Mouse (Mus musculus) heart, postnatal 4 days (tissue): ENCODE results near the gene Padi1. TPM values are rescaled to one million over a fixed set of nuclear protein-coding genes. Genes with fewer than 3 reads are reported as not detected.

Experiments used
- DNase-seq: peaks from one replicate; pipeline ENCODE4 v3.0.0; 2021
- total RNA-seq, 2 experiments: library from RNA; stranded (reverse); gene quantifications; 2 replicates each; pipeline ENCODE4 v1.2.3; 2021

Padi1 gene
- total RNA-seq, 2 experiments from 2014 or later, result not detected

- DNase-seq, result peak; percentile 53
Observed at GRCm38 (mm10) chr4:140779803-140780397, 65.7 kb downstream of the Padi1 start.

- no peak for DNase-seq
Observed at GRCm38 (mm10) chr4:140776623-140777022, 69.0 kb downstream of the Padi1 start.

GRCm38 (mm10) chr4:140775876-140776275 is 69.7 kb downstream of the Padi1 start:
- no peak for DNase-seq

DNA sequence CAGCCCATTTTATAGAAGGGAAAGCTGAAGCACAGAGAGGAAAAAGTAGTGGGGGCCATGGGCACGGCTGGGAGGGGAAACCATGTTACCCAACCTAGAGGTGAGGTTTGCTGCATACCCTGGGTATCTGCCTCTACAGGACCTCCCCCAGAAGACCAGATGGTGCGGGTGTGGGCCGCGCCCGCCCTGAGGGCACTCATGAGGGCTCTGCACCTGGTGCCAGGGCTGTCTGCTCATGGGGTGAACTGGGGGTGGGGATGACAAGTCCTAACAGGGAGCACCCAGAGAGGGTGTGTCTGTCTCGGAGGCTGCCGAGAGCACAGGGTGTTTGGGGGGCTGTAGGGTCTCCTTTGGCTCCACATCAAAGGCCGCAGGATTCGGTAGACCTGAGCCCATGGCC is 70.7 kb downstream of the Padi1 start:
- DNase-seq, result no peak

DNA sequence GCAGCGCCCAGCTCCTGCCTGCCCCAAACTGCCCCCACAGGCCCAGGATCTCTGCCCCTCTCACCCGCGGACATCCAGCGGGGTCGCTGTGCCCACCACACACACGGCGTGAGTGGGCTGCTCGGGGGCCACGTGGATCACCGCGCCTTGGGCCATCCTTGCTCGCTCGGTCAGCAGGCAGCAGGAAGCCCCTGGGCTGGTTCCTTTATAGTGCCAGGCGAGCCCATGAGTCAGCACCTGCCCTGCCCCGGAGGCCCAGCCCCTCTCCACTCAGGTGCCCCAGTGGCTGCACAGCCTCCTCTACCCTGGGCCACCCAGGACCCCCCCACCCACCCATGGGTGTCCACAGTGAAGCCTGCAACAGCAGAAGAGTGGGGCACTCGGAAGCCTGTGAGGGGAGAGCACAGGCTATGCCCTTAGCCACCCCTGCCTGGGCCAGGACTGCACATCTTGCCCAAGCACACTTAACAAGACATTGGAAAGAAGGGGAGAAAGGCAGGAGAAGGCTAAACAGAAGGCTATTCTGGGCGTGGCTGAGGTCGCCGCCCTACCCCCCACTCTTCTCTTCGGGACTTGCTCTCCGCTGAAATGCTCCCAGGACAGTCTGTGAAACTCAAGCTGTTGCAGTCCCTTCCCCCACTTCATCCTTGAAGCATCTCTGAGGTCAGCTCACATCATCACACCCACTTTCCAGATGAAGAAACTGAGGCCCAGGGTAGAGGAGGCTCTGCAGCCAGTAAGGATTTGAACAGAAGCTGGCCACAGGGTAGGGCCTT is 71.4 kb downstream of the Padi1 start, which contains the start of gene Padi4:
Gene Padi4, minus strand, starts transcription at position 212 of the 776 bp plus-strand sequence.
- no peak for DNase-seq

DNA sequence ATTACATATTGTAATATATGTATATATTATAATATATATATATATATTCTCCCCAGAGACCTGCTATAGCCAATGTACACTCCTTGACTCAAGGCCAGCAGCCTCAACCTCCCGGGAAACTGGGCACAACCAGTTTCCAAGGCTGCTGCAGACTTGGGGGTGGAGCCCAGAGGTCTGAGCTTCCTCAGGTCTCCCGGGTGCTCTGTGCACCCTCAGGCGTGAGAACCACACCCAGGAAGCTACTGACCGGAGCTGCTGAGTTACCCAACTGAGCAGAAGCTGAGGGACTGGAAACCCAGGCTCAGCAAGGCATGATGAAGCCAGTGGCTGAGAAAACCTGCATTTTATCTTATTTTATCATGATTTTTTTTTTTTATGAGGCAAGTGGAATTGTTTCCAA is 74.5 kb downstream of the Padi1 start:
- no peak for DNase-seq

- DNase-seq, result peak; percentile 74
Observed at GRCm38 (mm10) chr4:140770433-140770832, 75.1 kb downstream of the Padi1 start.

DNA sequence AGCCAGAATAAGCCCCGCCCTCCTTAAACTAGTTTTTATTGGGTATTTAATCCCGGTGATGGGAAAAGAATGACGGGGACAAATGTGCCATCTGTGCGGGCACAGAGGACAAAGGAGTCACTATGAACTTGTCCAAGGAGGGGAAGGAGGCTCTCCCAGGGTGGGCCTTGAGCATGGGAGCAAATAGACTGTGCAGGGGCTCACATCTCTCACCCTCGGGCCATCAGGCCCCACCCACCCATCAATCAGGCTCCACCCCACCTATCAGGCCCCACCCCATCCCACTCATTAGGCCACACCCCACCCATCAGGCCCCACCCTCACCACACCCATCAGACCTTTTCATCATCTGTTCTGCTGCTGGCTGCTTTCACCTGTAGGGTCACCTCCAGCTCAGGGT is 76.6 kb downstream of the Padi1 start:
- DNase-seq, result no peak

GRCm38 (mm10) chr4:140765936-140766335 is 79.6 kb downstream of the Padi1 start:
- DNase-seq, result no peak

GRCm38 (mm10) chr4:140763158-140763557 is 82.4 kb downstream of the Padi1 start:
- peak; percentile 68 for DNase-seq

Other genes starting within 250 kb of the Padi1 start
- 10 to 100 TPM; 45.9 to 46.7 TPM for gene Arhgef10l, start 179.8 kb downstream of the Padi1 start, total RNA-seq
- 10 to 100 TPM; 38.2 to 38.5 TPM for gene Rcc2, start 145.2 kb downstream of the Padi1 start, total RNA-seq
- gene Padi6, start 103.1 kb downstream of the Padi1 start, total RNA-seq, result not detected
- gene Padi4, start 71.5 kb downstream of the Padi1 start, total RNA-seq, result under 1 TPM; 0.63 to 0.74 TPM
- under 1 TPM; 0.19 to 0.38 TPM for gene Padi3, start 35.1 kb downstream of the Padi1 start, total RNA-seq
- gene Padi2, start 60.6 kb upstream of the Padi1 start, total RNA-seq, result under 1 TPM; 0.60 to 0.83 TPM
- 100 to 1,000 TPM; 633 to 638 TPM for gene Sdhb, start 115.4 kb upstream of the Padi1 start, total RNA-seq
- 10 to 100 TPM; 22.4 to 24.3 TPM for gene Atp13a2, start 141.1 kb upstream of the Padi1 start, total RNA-seq
- gene Mfap2, start 164.6 kb upstream of the Padi1 start, total RNA-seq, result 10 to 100 TPM; 63.0 to 65.1 TPM
- gene Crocc, start 214.8 kb upstream of the Padi1 start, total RNA-seq, result 1 to 10 TPM; 8.2 to 8.3 TPM
- 10 to 100 TPM; 33.7 to 35.8 TPM for gene Necap2, start 232.6 kb upstream of the Padi1 start, total RNA-seq
- not detected for gene Spata21, start 242.6 kb upstream of the Padi1 start, total RNA-seq